Mouse (Mus musculus): ENCODE measurements at regions not wholly inside any gene's neighbourhood (a gene's known extent, or its start where the extent isn't known, plus 50 kb on each side); places are given as distances from the start of the nearest gene placed in this dataset.
A peak's percentile ranks its signal among the peaks of the same experiment; 100 is the strongest.

GRCm38 (mm10) chr1:157013669-157014048, 74.2 kb upstream of the Ralgps2 start:
- DNase-seq, result no peak

GRCm38 (mm10) chr1:157012950-157013668, 73.7 kb upstream of the Ralgps2 start:
- DNase-seq, result no peak

- no peak for DNase-seq
Observed at GRCm38 (mm10) chr1:157011226-157011625, 71.8 kb upstream of the Ralgps2 start.

GRCm38 (mm10) chr1:157009427-157009826, 70.0 kb upstream of the Ralgps2 start:
- no peak for DNase-seq

- DNase-seq, result no peak
Observed at GRCm38 (mm10) chr1:157007891-157008730, 68.7 kb upstream of the Ralgps2 start.

GRCm38 (mm10) chr1:157004312-157005074, 65.1 kb upstream of the Ralgps2 start:
- DNase-seq, result no peak

- DNase-seq, result no peak
Observed at GRCm38 (mm10) chr1:157003034-157003433, 63.6 kb upstream of the Ralgps2 start.

- DNase-seq, result no peak
Observed at GRCm38 (mm10) chr1:157002258-157002657, 62.8 kb upstream of the Ralgps2 start.

GRCm38 (mm10) chr1:157001008-157001660, 61.7 kb upstream of the Ralgps2 start:
- DNase-seq, result no peak

GRCm38 (mm10) chr1:156999947-157000346, 60.5 kb upstream of the Ralgps2 start:
- no peak for DNase-seq

- DNase-seq, result no peak
Observed at GRCm38 (mm10) chr1:156999272-156999671, 59.8 kb upstream of the Ralgps2 start.

- DNase-seq, result peak; percentile 8
Observed at GRCm38 (mm10) chr1:156997476-156998305, 58.3 kb upstream of the Ralgps2 start.

GRCm38 (mm10) chr1:156997033-156997432, 57.6 kb upstream of the Ralgps2 start:
- DNase-seq, result no peak

- no peak for DNase-seq
Observed at GRCm38 (mm10) chr1:156996084-156996880, 56.9 kb upstream of the Ralgps2 start.

- DNase-seq, result no peak
Observed at GRCm38 (mm10) chr1:156995180-156995951, 55.9 kb upstream of the Ralgps2 start.

- DNase-seq, result no peak
Observed at GRCm38 (mm10) chr1:156994644-156995016, 55.2 kb upstream of the Ralgps2 start.

GRCm38 (mm10) chr1:156994005-156994643, 54.7 kb upstream of the Ralgps2 start:
- no peak for DNase-seq

- no peak for DNase-seq
Observed at GRCm38 (mm10) chr1:156993105-156993504, 53.7 kb upstream of the Ralgps2 start.

GRCm38 (mm10) chr1:156992536-156992935, 53.1 kb upstream of the Ralgps2 start:
- no peak for DNase-seq
